Mouse (Mus musculus): ENCODE measurements at regions not wholly inside any gene's neighbourhood (a gene's known extent, or its start where the extent isn't known, plus 50 kb on each side); places are given as distances from the start of the nearest gene placed in this dataset.

GRCm38 (mm10) chr16:86399288-86399687 is 497.7 kb upstream of the Adamts5 start:
- Histone ChIP-seq H3K4me2 (ENCODE audit: low read length) (no peak overlapping the region), H3K4me3 (ENCODE audit: low read depth, low read length) (no peak overlapping the region), H3K9ac (ENCODE audit: low read depth, low read length) (no peak overlapping the region), H3K4me1 (ENCODE audit: control insufficient read depth, insufficient read depth, low read length) (no peaks in the 10 kb centered on the region), H3K27ac (ENCODE audit: low read length) (no peak overlapping the region), H3K9me3 (replicated peaks; ENCODE audit: control insufficient read depth, low read length, poor library complexity, severe bottlenecking) (no peaks in the 10 kb centered on the region), H3K27me3 (ENCODE audit: control insufficient read depth, insufficient read depth, low read depth, low read length) (no peaks in the 10 kb centered on the region), H3K36me3 (ENCODE audit: control insufficient read depth, insufficient read depth, low read length) (no peaks in the 10 kb centered on the region)
- no peak for ATAC-seq
- 93% methylated on average over 1 of the region's 1 CpGs for WGBS

- Histone ChIP-seq H3K36me3 (ENCODE audit: control insufficient read depth, insufficient read depth, low read length) (no peaks in the 10 kb centered on the region), H3K4me2 (ENCODE audit: low read length) (no peak overlapping the region), H3K27ac (ENCODE audit: low read length) (no peak overlapping the region), H3K9ac (ENCODE audit: low read depth, low read length) (no peak overlapping the region), H3K9me3 (replicated peaks; ENCODE audit: control insufficient read depth, low read length, poor library complexity, severe bottlenecking) (no peaks in the 10 kb centered on the region), H3K27me3 (ENCODE audit: control insufficient read depth, insufficient read depth, low read depth, low read length) (no peaks in the 10 kb centered on the region), H3K4me1 (ENCODE audit: control insufficient read depth, insufficient read depth, low read length) (no peaks in the 10 kb centered on the region), H3K4me3 (ENCODE audit: low read depth, low read length) (no peak overlapping the region)
- ATAC-seq, result no peak
- WGBS, result 83% methylated on average over 2 of the region's 2 CpGs
Observed at GRCm38 (mm10) chr16:86397521-86397920, 495.9 kb upstream of the Adamts5 start.

GRCm38 (mm10) chr16:86389063-86389723 is 487.6 kb upstream of the Adamts5 start:
- Histone ChIP-seq H3K9ac (ENCODE audit: low read depth, low read length) (no peak overlapping the region), H3K27me3 (ENCODE audit: control insufficient read depth, insufficient read depth, low read depth, low read length) (no peaks in the 10 kb centered on the region), H3K4me1 (ENCODE audit: control insufficient read depth, insufficient read depth, low read length) (no peaks in the 10 kb centered on the region), H3K36me3 (ENCODE audit: control insufficient read depth, insufficient read depth, low read length) (no peaks in the 10 kb centered on the region), H3K9me3 (replicated peaks; ENCODE audit: control insufficient read depth, low read length, poor library complexity, severe bottlenecking) (no peaks in the 10 kb centered on the region), H3K4me2 (ENCODE audit: low read length) (no peak overlapping the region), H3K27ac (ENCODE audit: low read length) (no peak overlapping the region), H3K4me3 (ENCODE audit: low read depth, low read length) (no peak overlapping the region)
- WGBS, result 74% methylated on average over 3 of the region's 3 CpGs
- ATAC-seq, result no peak

- Histone ChIP-seq H3K4me2 (ENCODE audit: low read length) (no peak overlapping the region), H3K27ac (ENCODE audit: low read length) (no peak overlapping the region), H3K9ac (ENCODE audit: low read depth, low read length) (no peak overlapping the region), H3K27me3 (ENCODE audit: control insufficient read depth, insufficient read depth, low read depth, low read length) (no peaks in the 10 kb centered on the region), H3K9me3 (replicated peaks; ENCODE audit: control insufficient read depth, low read length, poor library complexity, severe bottlenecking) (no peaks in the 10 kb centered on the region), H3K4me3 (ENCODE audit: low read depth, low read length) (no peak overlapping the region), H3K36me3 (ENCODE audit: control insufficient read depth, insufficient read depth, low read length) (no peaks in the 10 kb centered on the region), H3K4me1 (ENCODE audit: control insufficient read depth, insufficient read depth, low read length) (no peaks in the 10 kb centered on the region)
- WGBS, result 88% methylated on average over 1 of the region's 1 CpGs
- ATAC-seq, result no peak
Observed at GRCm38 (mm10) chr16:86388128-86388527, 486.5 kb upstream of the Adamts5 start.

GRCm38 (mm10) chr16:86377991-86378390 is 476.4 kb upstream of the Adamts5 start:
- Histone ChIP-seq H3K36me3 (ENCODE audit: control insufficient read depth, insufficient read depth, low read length) (no peaks in the 10 kb centered on the region), H3K27me3 (ENCODE audit: control insufficient read depth, insufficient read depth, low read depth, low read length) (no peaks in the 10 kb centered on the region)
- WGBS, result 34% methylated on average over 3 of the region's 3 CpGs

GRCm38 (mm10) chr16:86371652-86372051 is 470.0 kb upstream of the Adamts5 start:
- H3K4me1 ChIP-seq (ENCODE audit: control insufficient read depth, insufficient read depth, low read length), result no peaks in the 10 kb centered on the region
- 78% methylated on average over 4 of the region's 4 CpGs for WGBS
- no peaks in the 10 kb centered on the region for H3K27me3 ChIP-seq (ENCODE audit: control insufficient read depth, insufficient read depth, low read depth, low read length)
- no peak overlapping the region for H3K9ac ChIP-seq (ENCODE audit: low read depth, low read length)
- H3K27ac ChIP-seq (ENCODE audit: low read length), result no peak overlapping the region
- no peak overlapping the region for H3K4me3 ChIP-seq (ENCODE audit: low read depth, low read length)
- H3K4me2 ChIP-seq (ENCODE audit: low read length), result no peak overlapping the region
- no peak for ATAC-seq
- no peaks in the 10 kb centered on the region for H3K36me3 ChIP-seq (ENCODE audit: control insufficient read depth, insufficient read depth, low read length)
- H3K9me3 ChIP-seq (replicated peaks; ENCODE audit: control insufficient read depth, low read length, poor library complexity, severe bottlenecking), result no peaks in the 10 kb centered on the region

More at GRCm38 (mm10) chr16:86377991-86378390, 476.4 kb upstream of the Adamts5 start:
- Histone ChIP-seq H3K9me3 (replicated peaks; ENCODE audit: control insufficient read depth, low read length, poor library complexity, severe bottlenecking) (no peaks in the 10 kb centered on the region), H3K4me3 (ENCODE audit: low read depth, low read length) (no peak overlapping the region), H3K4me2 (ENCODE audit: low read length) (no peak overlapping the region), H3K27ac (ENCODE audit: low read length) (no peak overlapping the region), H3K9ac (ENCODE audit: low read depth, low read length) (no peak overlapping the region), H3K4me1 (ENCODE audit: control insufficient read depth, insufficient read depth, low read length) (no peaks in the 10 kb centered on the region)
- no peak for ATAC-seq

- no peaks in the 10 kb centered on the region for H3K9me3 ChIP-seq (replicated peaks; ENCODE audit: control insufficient read depth, low read length, poor library complexity, severe bottlenecking)
- no peak for ATAC-seq
- no peaks in the 10 kb centered on the region for H3K36me3 ChIP-seq (ENCODE audit: control insufficient read depth, insufficient read depth, low read length)
- H3K27me3 ChIP-seq (ENCODE audit: control insufficient read depth, insufficient read depth, low read depth, low read length), result no peaks in the 10 kb centered on the region
- no peaks in the 10 kb centered on the region for H3K4me1 ChIP-seq (ENCODE audit: control insufficient read depth, insufficient read depth, low read length)
- WGBS, result 90% methylated on average over 5 of the region's 5 CpGs
- no peak overlapping the region for H3K27ac ChIP-seq (ENCODE audit: low read length)
- no peak overlapping the region for H3K4me2 ChIP-seq (ENCODE audit: low read length)
- H3K4me3 ChIP-seq (ENCODE audit: low read depth, low read length), result no peak overlapping the region
- H3K9ac ChIP-seq (ENCODE audit: low read depth, low read length), result no peak overlapping the region
Observed at GRCm38 (mm10) chr16:86368449-86368848, 466.8 kb upstream of the Adamts5 start.

- Histone ChIP-seq H3K4me1 (ENCODE audit: control insufficient read depth, insufficient read depth, low read length) (no peaks in the 10 kb centered on the region), H3K4me2 (ENCODE audit: low read length) (no peak overlapping the region), H3K27ac (ENCODE audit: low read length) (no peak overlapping the region), H3K4me3 (ENCODE audit: low read depth, low read length) (no peak overlapping the region), H3K27me3 (ENCODE audit: control insufficient read depth, insufficient read depth, low read depth, low read length) (no peaks in the 10 kb centered on the region), H3K9me3 (replicated peaks; ENCODE audit: control insufficient read depth, low read length, poor library complexity, severe bottlenecking) (no peaks in the 10 kb centered on the region), H3K36me3 (ENCODE audit: control insufficient read depth, insufficient read depth, low read length) (no peaks in the 10 kb centered on the region), H3K9ac (ENCODE audit: low read depth, low read length) (no peak overlapping the region)
- WGBS, result 94% methylated on average over 1 of the region's 1 CpGs
- no peak for ATAC-seq
Observed at GRCm38 (mm10) chr16:86366197-86366596, 464.6 kb upstream of the Adamts5 start.

- Histone ChIP-seq H3K9me3 (replicated peaks; ENCODE audit: control insufficient read depth, low read length, poor library complexity, severe bottlenecking) (no peaks in the 10 kb centered on the region), H3K4me1 (ENCODE audit: control insufficient read depth, insufficient read depth, low read length) (no peaks in the 10 kb centered on the region), H3K27ac (ENCODE audit: low read length) (no peak overlapping the region), H3K4me3 (ENCODE audit: low read depth, low read length) (no peak overlapping the region), H3K36me3 (ENCODE audit: control insufficient read depth, insufficient read depth, low read length) (no peaks in the 10 kb centered on the region), H3K4me2 (ENCODE audit: low read length) (no peak overlapping the region), H3K9ac (ENCODE audit: low read depth, low read length) (no peak overlapping the region), H3K27me3 (ENCODE audit: control insufficient read depth, insufficient read depth, low read depth, low read length) (no peaks in the 10 kb centered on the region)
- 90% methylated on average over 5 of the region's 5 CpGs for WGBS
- ATAC-seq, result no peak
Observed at GRCm38 (mm10) chr16:86361099-86361498, 459.5 kb upstream of the Adamts5 start.
